11 mouse cellular contexts compared by ENCODE assay signal in the genomic region with DNA sequence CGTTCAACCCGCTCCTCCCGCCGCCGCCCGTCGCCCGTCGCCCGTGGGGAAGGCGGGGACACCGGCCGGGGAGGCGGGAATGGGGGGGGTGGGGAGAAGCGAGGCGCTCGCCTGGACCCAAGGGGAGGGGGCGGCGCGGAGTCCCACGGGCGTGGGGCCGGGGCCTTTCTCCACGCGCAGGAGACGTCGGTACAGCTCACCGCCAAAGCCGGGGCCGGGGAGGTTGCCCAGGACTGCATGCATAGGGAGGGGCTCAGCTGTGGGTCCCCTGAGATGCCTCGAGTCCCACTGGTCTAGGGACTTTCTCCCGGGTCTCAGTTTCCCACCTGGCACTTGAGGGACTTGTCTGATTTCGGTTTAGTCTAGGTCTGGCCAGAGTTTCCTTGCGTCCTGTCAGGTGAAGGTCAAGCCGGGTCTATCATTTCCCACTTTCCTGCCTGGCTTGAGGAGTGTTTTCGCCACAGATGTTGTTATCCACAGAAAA. TPM values are rescaled to one million over a fixed set of nuclear protein-coding genes. Genes with fewer than 3 reads are reported as not detected.
DNase-seq lines count a peak whose midpoint lies in the region; ATAC-seq lines count a peak whose summit lies in the region.
"Had no signal": no experiment of that assay in that cellular context is flagged by ENCODE, and none has a peak within 500 bp of the region (broad histone marks: within the 10 kb centered on the region; RNA-seq: fewer than 3 reads in every experiment).

Gene Pitx1, minus strand, starts transcription at position 51 of the 484 bp plus-strand sequence.

- no peak for ATAC-seq in kidney, embryonic 15.5 days (replicated peaks; ENCODE audit: low FRiP score)
- no peak for ATAC-seq in embryonic facial prominence, embryonic 14.5 days (ENCODE audit: low read depth)
- no peak for ATAC-seq in midbrain, embryonic 13.5 days

- under 1% methylated on average over 36 of the region's 36 CpGs for WGBS in kidney, embryonic 15.5 days
- 4% methylated on average over 27 of the region's 36 CpGs for WGBS in embryonic facial prominence, embryonic 14.5 days
- under 1% methylated on average over 26 of the region's 36 CpGs for WGBS in midbrain, embryonic 13.5 days

- no peaks in the 10 kb centered on the region for H3K36me3 ChIP-seq in kidney, embryonic 15.5 days
- H3K36me3 ChIP-seq in embryonic facial prominence, embryonic 14.5 days (ENCODE audit: control insufficient read depth, insufficient read depth, low read length) = no peaks in the 10 kb centered on the region
- H3K36me3 ChIP-seq in midbrain, embryonic 13.5 days = no peaks in the 10 kb centered on the region

- peaks cover 100% of the 10 kb centered on the region for H3K27me3 ChIP-seq in kidney, embryonic 15.5 days
- H3K27me3 ChIP-seq in embryonic facial prominence, embryonic 14.5 days (replicated peaks; ENCODE audit: control insufficient read depth, insufficient read depth, low read length) = peaks cover 96% of the 10 kb centered on the region
- H3K27me3 ChIP-seq in midbrain, embryonic 13.5 days = peaks cover 100% of the 10 kb centered on the region

- no peaks in the 10 kb centered on the region for H3K9me3 ChIP-seq in kidney, embryonic 15.5 days (replicated peaks)
- H3K9me3 ChIP-seq in embryonic facial prominence, embryonic 14.5 days (ENCODE audit: control insufficient read depth, low read length) = no peaks in the 10 kb centered on the region
- no peaks in the 10 kb centered on the region for H3K9me3 ChIP-seq in midbrain, embryonic 13.5 days

- H3K9ac ChIP-seq in kidney, embryonic 15.5 days = no peak within 1 kb of the TSS
- peak within 1 kb of the TSS; percentile 69 for H3K9ac ChIP-seq in embryonic facial prominence, embryonic 14.5 days (ENCODE audit: low read depth, low read length)
- H3K9ac ChIP-seq in midbrain, embryonic 13.5 days (replicated peaks) = no peak within 1 kb of the TSS

- H3K4me2 ChIP-seq in kidney, embryonic 15.5 days = peak within 1 kb of the TSS; percentile 8
- peak within 1 kb of the TSS; percentile 57 for H3K4me2 ChIP-seq in embryonic facial prominence, embryonic 14.5 days (ENCODE audit: low read depth, low read length)
- peak within 1 kb of the TSS; percentile 10 for H3K4me2 ChIP-seq in midbrain, embryonic 13.5 days (replicated peaks)

- peaks cover 22% of the 10 kb centered on the region for H3K4me1 ChIP-seq in kidney, embryonic 15.5 days
- peaks cover 11% of the 10 kb centered on the region; the same call in 1 of the 2 replicates for H3K4me1 ChIP-seq in embryonic facial prominence, embryonic 14.5 days (ENCODE audit: control insufficient read depth, insufficient read depth, low read length)
- peaks cover 40% of the 10 kb centered on the region for H3K4me1 ChIP-seq in midbrain, embryonic 13.5 days (replicated peaks)

- H3K4me3 ChIP-seq in kidney, embryonic 15.5 days (replicated peaks) = peak within 1 kb of the TSS; percentile 9
- H3K4me3 ChIP-seq in embryonic facial prominence, embryonic 14.5 days (ENCODE audit: low read depth, low read length) = peak within 1 kb of the TSS; percentile 42
- H3K4me3 ChIP-seq in midbrain, embryonic 13.5 days (replicated peaks) = peak within 1 kb of the TSS; percentile 15

- DNase-seq in kidney, postnatal 4 days = no peak
- peak; percentile 27 for DNase-seq in R1 (ENCODE audit: low read depth, low spot score)
- DNase-seq in embryonic facial prominence, embryonic 14.5 days (ENCODE audit: low spot score) = no peak
- DNase-seq in cerebellum, adult 9-10 months = no peak
- no peak for DNase-seq in right cerebral cortex, postnatal 10 days (ENCODE audit: low spot score in 2 of 2)
- DNase-seq: heart, postnatal 4 days; lung, adult 18-20 months; thymus, postnatal 4 days had no signal

- no peak within 1 kb of the TSS for H3K27ac ChIP-seq in kidney, embryonic 15.5 days
- H3K27ac ChIP-seq in embryonic facial prominence, embryonic 14.5 days (replicated peaks; ENCODE audit: low read depth, low read length) = peak within 1 kb of the TSS; percentile 61
- H3K27ac ChIP-seq in midbrain, embryonic 13.5 days = no peak within 1 kb of the TSS

RNA-seq across cellular contexts. Expression of gene Pitx1, which starts in this region (rescaled TPM):
- 2.0 and 3.6 TPM in 2 replicates for polyA plus RNA-seq in kidney, embryonic 15.5 days (2015; fragmentation: Nextera tagmentation; extraction: Ambion mirVana)
- 39.7 and 44.9 TPM in 2 replicates for polyA plus RNA-seq in embryonic facial prominence, embryonic 14.5 days (2014; fragmentation: Nextera tagmentation; extraction: Ambion mirVana)
- 0.75 and 1.5 TPM in 2 replicates for polyA plus RNA-seq in midbrain, embryonic 13.5 days (2015; fragmentation: Nextera tagmentation; extraction: Ambion mirVana)
- polyA plus RNA-seq: frontal cortex, adult 2 months had no signal
